ENCODE assay signal across 24 mouse cellular contexts in genomic region chr13:47228626-47229190, GRCm38 (mm10).
DNase-seq lines count a peak whose midpoint lies in the region; ATAC-seq and TF ChIP-seq lines count a peak whose summit lies in the region.
"Had no signal": no experiment of that assay in that cellular context is flagged by ENCODE, and none has a peak within 500 bp of the region (broad histone marks: within the 10 kb centered on the region; RNA-seq: fewer than 3 reads in every experiment).

No protein-coding gene starts in this region.

- TF ChIP-seq CTCF in lung, embryonic 14.5 days (IDR thresholded peaks at IDR 0.05; ENCODE audit: low read depth), result no peak
- 0 out of 2 replicates have a peak, but pooled peaks have one; percentile 9 for TF ChIP-seq CTCF in bone marrow macrophage, adult 2 months (IDR thresholded peaks at IDR 0.05; ENCODE audit: low read depth, low read length)

- no peak for TF ChIP-seq POLR2A in bone marrow macrophage, adult 2 months (IDR thresholded peaks at IDR 0.05; ENCODE audit: borderline replicate concordance, low read depth, low read length)

- no peak overlapping the region for H3K27ac ChIP-seq in lung, embryonic 14.5 days (ENCODE audit: low read depth)
- H3K27ac ChIP-seq in bone marrow macrophage, adult 2 months (ENCODE audit: insufficient read depth, low read depth, low read length), result peak overlapping the region; percentile 95
- no peak overlapping the region for H3K27ac ChIP-seq in forebrain, embryonic 10.5 days
- H3K27ac ChIP-seq: embryonic facial prominence, embryonic 12.5 days; embryonic facial prominence, embryonic 15.5 days; forebrain, embryonic 12.5 days; forebrain, embryonic 15.5 days; heart, adult 2 months; hindbrain, embryonic 13.5 days had no signal

- ATAC-seq in lung, embryonic 14.5 days (ENCODE audit: insufficient read depth), result no peak
- ATAC-seq: activated CD4-positive, CD25-positive, alpha-beta regulatory T cell, adult 4 months; forebrain, embryonic 15.5 days; hindbrain, embryonic 16.5 days had no signal

- H3K9ac ChIP-seq in lung, embryonic 14.5 days, result no peak overlapping the region
- H3K9ac ChIP-seq: embryonic facial prominence, embryonic 12.5 days; embryonic facial prominence, embryonic 15.5 days; forebrain, embryonic 12.5 days; forebrain, embryonic 15.5 days; hindbrain, embryonic 13.5 days had no signal

- DNase-seq in heart, adult 11 months, result peak; percentile 84
- no peak for DNase-seq in heart, adult 9 months (ENCODE audit: low spot score in 2 of 2)
- peak; percentile 55 for DNase-seq in lung, embryonic 14.5 days
- no peak for DNase-seq in lung, postnatal 25 days (ENCODE audit: low spot score)
- peak; percentile 53 for DNase-seq in lung, postnatal 36 days
- no peak for DNase-seq in ovary, postnatal 10 days (ENCODE audit: low spot score)
- no peak for DNase-seq in forebrain, embryonic 10.5 days (ENCODE audit: extremely low spot score, low spot score)
- DNase-seq: adrenal gland, adult 8-10 months; adrenal gland, postnatal 25 days; cerebellum, adult 11 months; cerebellum, adult 2 months; cerebellum, adult 9-11 months; cerebellum, postnatal 25 days; gastrocnemius, postnatal 25 days; heart, adult 2 months had no signal

- no peaks in the 10 kb centered on the region for H3K9me3 ChIP-seq in lung, embryonic 14.5 days (ENCODE audit: low read depth, low read length)
- no peaks in the 10 kb centered on the region for H3K9me3 ChIP-seq in forebrain, embryonic 10.5 days
- H3K9me3 ChIP-seq: embryonic facial prominence, embryonic 12.5 days; embryonic facial prominence, embryonic 15.5 days; forebrain, embryonic 12.5 days; forebrain, embryonic 15.5 days; hindbrain, embryonic 13.5 days had no signal

- no peaks in the 10 kb centered on the region for H3K27me3 ChIP-seq in lung, embryonic 14.5 days (ENCODE audit: insufficient read depth, low read length)
- H3K27me3 ChIP-seq in forebrain, embryonic 10.5 days (ENCODE audit: poor library complexity, severe bottlenecking), result no peaks in the 10 kb centered on the region
- H3K27me3 ChIP-seq: embryonic facial prominence, embryonic 12.5 days; embryonic facial prominence, embryonic 15.5 days; forebrain, embryonic 15.5 days; hindbrain, embryonic 13.5 days had no signal

- no peak overlapping the region for H3K4me2 ChIP-seq in lung, embryonic 14.5 days
- H3K4me2 ChIP-seq: embryonic facial prominence, embryonic 12.5 days; embryonic facial prominence, embryonic 15.5 days; forebrain, embryonic 12.5 days; forebrain, embryonic 15.5 days; heart, embryonic 11.5 days; hindbrain, embryonic 13.5 days had no signal

- H3K4me1 ChIP-seq in lung, embryonic 14.5 days (ENCODE audit: insufficient read depth), result 0 out of 2 replicates have a peak, but pooled peaks cover 4% of the 10 kb centered on the region
- H3K4me1 ChIP-seq in bone marrow macrophage, adult 2 months (ENCODE audit: control insufficient read depth, insufficient read depth, low read length), result peaks cover 81% of the 10 kb centered on the region
- peaks cover 25% of the 10 kb centered on the region for H3K4me1 ChIP-seq in forebrain, embryonic 10.5 days

- no peak overlapping the region for H3K4me3 ChIP-seq in lung, embryonic 14.5 days (ENCODE audit: low read depth, low read length)
- no peak overlapping the region for H3K4me3 ChIP-seq in bone marrow macrophage, adult 2 months (ENCODE audit: insufficient read depth, low read length)
- no peak overlapping the region for H3K4me3 ChIP-seq in forebrain, embryonic 10.5 days
- H3K4me3 ChIP-seq: embryonic facial prominence, embryonic 12.5 days; embryonic facial prominence, embryonic 15.5 days; forebrain, embryonic 12.5 days; forebrain, embryonic 15.5 days; heart, adult 2 months; hindbrain, embryonic 13.5 days had no signal

- H3K36me3 ChIP-seq in lung, embryonic 14.5 days (ENCODE audit: insufficient read depth), result no peaks in the 10 kb centered on the region
- H3K36me3 ChIP-seq in forebrain, embryonic 10.5 days (replicated peaks), result no peaks in the 10 kb centered on the region
- H3K36me3 ChIP-seq: embryonic facial prominence, embryonic 12.5 days; embryonic facial prominence, embryonic 15.5 days; forebrain, embryonic 12.5 days; forebrain, embryonic 15.5 days; hindbrain, embryonic 13.5 days had no signal

- WGBS in lung, embryonic 14.5 days, result 59% methylated on average over 12 of the region's 12 CpGs
- WGBS in forebrain, embryonic 10.5 days, result 95% methylated on average over 12 of the region's 12 CpGs

Comparison
In these comparisons a context has a peak if more than half of its experiments do, and no peak if none do; other contexts are left out.
1. DNase-seq: peak in heart, adult 11 months (single experiment), lung, embryonic 14.5 days (single experiment) and lung, postnatal 36 days (single experiment); none in heart, adult 9 months (0 of 2), lung, postnatal 25 days (single experiment), ovary, postnatal 10 days (single experiment) and forebrain, embryonic 10.5 days (single experiment).